Mouse (Mus musculus): ENCODE data around the gene Zfp994. TPM values are rescaled to one million over a fixed set of nuclear protein-coding genes. Genes with fewer than 3 reads are reported as not detected.
"Not testable (repeated sequence)": the region's sequence is repeated elsewhere in the genome, so short reads cannot be mapped to it uniquely, and the experiment has no call there.

Zfp994 gene
- total RNA-seq (2021): 1 to 10 TPM; 1.6 to 2.2 TPM
- long read RNA-seq, experiment 1, partial matches to known transcripts: 2 of 3 reads
- long read RNA-seq, experiment 1, other reads (novel, unspliced or antisense): 1 of 3 reads
- long read RNA-seq, experiment 2, full-length matches to known transcripts: 1 of 4 reads
- long read RNA-seq, experiment 2, partial matches to known transcripts: 1 of 4 reads
- long read RNA-seq, experiment 2, other reads (novel, unspliced or antisense): 2 of 4 reads

DNA sequence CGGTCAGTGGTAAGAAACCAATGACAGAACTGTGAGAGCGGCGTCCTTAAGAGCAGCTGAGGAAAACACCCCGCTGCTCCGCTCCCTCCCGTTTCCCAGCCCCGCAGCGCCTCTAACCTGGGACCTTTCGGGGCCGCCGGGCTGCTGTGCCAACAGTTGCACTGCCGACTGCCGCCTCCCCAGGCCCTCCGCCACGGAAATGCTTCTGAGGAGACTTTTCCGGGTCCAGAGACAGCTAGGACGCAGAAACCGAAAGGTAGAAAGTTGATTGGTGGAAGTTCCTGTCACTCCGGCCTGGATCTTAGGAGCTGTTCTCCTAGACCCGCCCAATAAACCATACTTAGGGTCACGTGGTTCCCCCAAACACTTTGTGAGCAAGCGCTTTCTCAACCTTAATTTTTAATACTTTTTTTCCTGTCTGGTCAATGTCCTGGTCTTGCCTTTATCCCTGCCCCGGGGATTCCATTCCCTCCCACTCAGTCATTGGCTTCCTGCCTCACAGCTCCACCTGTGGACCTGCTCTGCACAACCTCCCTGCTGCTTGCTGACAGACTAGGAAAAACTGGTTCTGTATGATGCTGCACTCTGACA is at the start of gene Zfp994:
TSS of gene Zfp994 (minus strand) at position 195 of the 591 bp plus-strand sequence.
- DNase-seq: peak; percentile 96 to 98

DNA sequence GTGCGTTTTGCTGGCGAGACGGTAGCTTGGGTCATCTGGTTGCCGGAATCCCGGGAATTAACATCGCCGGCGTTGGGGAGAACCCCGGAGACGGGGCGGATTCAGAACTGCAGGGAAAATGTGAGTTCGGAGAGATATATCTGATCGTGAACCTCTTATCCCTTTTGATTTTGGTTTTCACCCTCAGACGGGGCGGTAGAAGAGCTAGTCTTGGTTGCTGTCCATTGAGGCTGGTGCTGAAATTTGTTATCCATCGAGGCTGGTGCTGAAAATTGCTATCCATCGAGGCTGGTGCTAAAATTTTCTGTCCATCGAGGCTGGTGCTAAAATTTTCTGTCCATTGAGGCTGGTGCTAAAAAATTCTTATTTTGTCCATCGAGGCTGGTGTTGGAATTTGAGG is 5.3 kb upstream of the Zfp994 start:
- DNase-seq: peak in 1 of 2 experiments; percentile 11

DNA sequence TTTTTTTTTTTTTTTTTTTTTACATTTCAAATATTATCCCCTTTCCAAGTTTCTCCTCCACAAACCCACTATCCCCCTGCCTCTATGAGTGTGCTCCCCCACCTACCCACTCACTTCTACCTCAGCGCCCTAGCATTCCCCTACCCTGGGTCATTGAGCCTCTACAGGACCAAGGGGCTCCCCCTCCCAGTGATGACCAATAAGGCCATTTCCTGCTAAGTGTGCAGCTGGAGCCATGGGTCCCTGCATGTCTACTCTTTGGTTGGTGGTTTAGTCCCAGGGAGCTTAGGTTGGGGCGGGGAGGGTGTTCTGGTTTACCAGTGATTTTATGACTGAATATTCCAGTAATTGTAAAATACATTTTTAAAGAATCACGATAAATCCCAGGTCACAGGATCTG is 401 bp downstream of the Zfp994 start:
- DNase-seq: peak in 1 of 2 experiments; percentile 9

DNA sequence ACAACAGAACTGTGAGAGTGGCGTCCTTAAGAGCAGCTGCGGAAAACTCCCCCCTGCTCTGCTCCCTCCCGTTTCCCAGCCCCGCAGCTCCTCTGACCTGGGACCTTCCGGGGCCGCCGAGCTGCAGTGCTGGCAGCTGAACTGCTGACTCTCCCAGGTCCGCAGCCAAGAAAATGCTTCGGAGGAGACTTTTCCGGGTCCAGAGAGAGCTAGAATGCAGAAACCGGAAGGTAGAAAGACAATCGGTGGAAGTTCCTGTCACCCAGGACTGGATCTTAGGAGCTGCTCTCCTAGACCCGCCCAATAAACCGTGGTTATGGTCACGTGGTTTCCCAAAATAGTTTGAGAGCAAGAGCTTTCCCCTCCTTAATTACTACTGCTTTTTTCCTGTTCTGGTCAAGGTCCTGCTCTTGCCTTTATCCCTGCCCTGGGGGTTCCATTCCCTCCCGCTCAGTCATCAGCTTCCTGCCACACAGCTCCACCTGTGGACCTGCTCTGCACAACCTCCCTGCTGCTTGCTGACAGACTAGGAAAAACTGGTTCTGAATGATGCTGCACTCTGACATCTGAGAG is 59.6 kb downstream of the Zfp994 start, which contains the start of gene Zfp947:
TSS of gene Zfp947 (minus strand) at position 469 of the 573 bp plus-strand sequence.
- DNase-seq: peak; percentile 67 to 70

DNA sequence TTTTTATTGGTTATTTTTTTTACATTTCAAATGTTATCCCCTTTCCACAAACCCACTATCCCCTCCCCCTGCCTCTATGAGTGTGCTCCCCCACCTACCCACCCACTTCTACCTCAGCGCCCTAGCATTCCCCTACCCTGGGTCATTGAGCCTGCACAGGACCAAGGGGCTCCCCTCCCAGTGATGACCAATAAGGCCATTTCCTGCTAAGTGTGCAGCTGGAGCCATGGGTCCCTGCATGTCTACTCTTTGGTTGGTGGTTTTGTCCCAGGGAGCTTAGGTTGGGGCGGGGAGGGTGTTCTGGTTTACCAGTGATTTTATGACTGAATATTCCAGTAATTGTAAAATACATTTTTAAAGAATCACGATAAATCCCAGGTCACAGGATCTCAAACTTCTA is 60.1 kb downstream of the Zfp994 start:
- DNase-seq: peak in 1 of 2 experiments; percentile 0

DNA sequence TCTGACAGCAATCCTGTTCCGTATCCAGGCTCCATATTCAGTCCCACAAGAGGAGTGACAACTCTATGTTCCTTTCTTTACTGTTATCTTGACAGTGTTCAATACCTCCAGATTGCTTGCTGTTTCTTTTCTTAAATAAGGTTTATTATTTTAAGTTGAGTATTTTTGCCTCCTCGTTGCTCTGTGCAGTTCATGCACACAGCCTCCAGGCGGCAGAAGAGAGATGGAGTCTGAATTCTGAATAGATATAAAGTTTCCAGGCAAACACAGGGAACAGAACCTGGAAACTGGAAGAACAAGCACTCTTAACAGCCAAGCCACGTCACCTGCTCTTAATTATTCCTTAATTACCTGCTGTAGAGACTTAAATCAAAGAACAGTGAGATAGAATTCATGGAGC is 71.5 kb downstream of the Zfp994 start:
- DNase-seq: not testable (repeated sequence)

Other genes with a start within 250 kb of the Zfp994 start
- gene Zfp947, start 59.4 kb downstream of the Zfp994 start, total RNA-seq (2021): under 1 TPM; 0.69 to 0.82 TPM
- 1 to 10 TPM; 7.1 to 7.3 TPM for gene CT030661.1, start 89.2 kb upstream of the Zfp994 start, total RNA-seq (2021)
- gene Zfp944, start 135.8 kb upstream of the Zfp994 start, total RNA-seq (2021): 1 to 10 TPM; 4.2 to 4.5 TPM
- 1 to 10 TPM; 9.6 to 9.7 TPM for gene Zfp758, start 135.8 kb upstream of the Zfp994 start, total RNA-seq (2021)
- gene Zfp946, start 198.6 kb upstream of the Zfp994 start, total RNA-seq (2021): 1 to 10 TPM; 3.3 to 4.1 TPM

Data from heart, adult 18-20 months (tissue).